Mouse (Mus musculus) limb, embryonic 11.5 days (tissue): ENCODE measurements around the gene Capn10. TPM values are rescaled to one million over a fixed set of nuclear protein-coding genes. Genes with fewer than 3 reads are reported as not detected.
"Not testable (repeated sequence)": the region's sequence is repeated elsewhere in the genome, so short reads cannot be mapped to it uniquely, and the experiment has no call there.

Source experiments
- ATAC-seq: fragments of 200-750 bp; cut with Nextera tagmentation; 2 replicates; pipeline ENCODE4 v1.8.0; 2017; ENCODE audit warnings: low read depth; ENCODE audit not compliant: insufficient number of reproducible peaks, low FRiP score, low TSS enrichment
- DNase-seq: peaks from one replicate; pipeline ENCODE4 v3.0.0-alpha.2; 2015; ENCODE audit warnings: low spot score
- H3K27ac ChIP-seq: fragments of 300-500 bp; sonication (generic); replicated peaks from 2 replicates; pipeline ENCODE4 v1.5.1; 2014; ENCODE audit warnings: low read depth, mild to moderate bottlenecking, low read length
- H3K27me3 ChIP-seq: fragments of 300-500 bp; sonication (generic); 2 replicates; pipeline ENCODE4 v1.6.1; 2014; ENCODE audit warnings: mild to moderate bottlenecking, low read length, mixed read lengths; ENCODE audit not compliant: control insufficient read depth, insufficient read depth
- H3K36me3 ChIP-seq: fragments of 300-500 bp; sonication (generic); 2 replicates; pipeline ENCODE4 v1.6.1; 2014; ENCODE audit warnings: mild to moderate bottlenecking, low read length, moderate library complexity, mixed read lengths; ENCODE audit not compliant: control insufficient read depth, insufficient read depth
- H3K4me1 ChIP-seq: fragments of 300-500 bp; sonication (generic); 2 replicates; pipeline ENCODE4 v1.6.1; 2014; ENCODE audit warnings: low read length, mixed read lengths; ENCODE audit not compliant: control insufficient read depth, insufficient read depth
- H3K4me2 ChIP-seq: fragments of 300-500 bp; sonication (generic); 2 replicates; pipeline ENCODE4 v1.6.1; 2014; ENCODE audit warnings: low read depth, mild to moderate bottlenecking, moderate library complexity; ENCODE audit not compliant: severe bottlenecking
- H3K4me3 ChIP-seq: fragments of 300-500 bp; sonication (generic); 2 replicates; pipeline ENCODE4 v1.5.1; 2014; ENCODE audit warnings: low read depth, low read length
- H3K9ac ChIP-seq: fragments of 300-500 bp; sonication (generic); 2 replicates; pipeline ENCODE4 v1.6.1; 2014; ENCODE audit warnings: mild to moderate bottlenecking, low read length
- H3K9me3 ChIP-seq: fragments of 300-500 bp; sonication (generic); 2 replicates; pipeline ENCODE4 v1.6.1; 2016; ENCODE audit warnings: low read length; ENCODE audit not compliant: control insufficient read depth
- WGBS: fragments of 180-500 bp; shearing (Covaris S2); extraction: QIAGEN DNeasy Blood & Tissue Kit; methylation state at CpG from one replicate; pipeline ENCODE4 v1.1.7; 2014; 5-methylcytosine and 5-hydroxymethylcytosine counted together
- polyA plus RNA-seq: library from polyadenylated mRNA; unstranded; fragments of >200 nt; fragmentation: Nextera tagmentation; extraction: Ambion mirVana; gene quantifications from 2 replicates; pipeline ENCODE4 v1.2.1, GENCODE M21; 2014

Capn10 gene
- polyA plus RNA-seq, 1 experiment from 2014 or later, result 31.9 TPM

DNA sequence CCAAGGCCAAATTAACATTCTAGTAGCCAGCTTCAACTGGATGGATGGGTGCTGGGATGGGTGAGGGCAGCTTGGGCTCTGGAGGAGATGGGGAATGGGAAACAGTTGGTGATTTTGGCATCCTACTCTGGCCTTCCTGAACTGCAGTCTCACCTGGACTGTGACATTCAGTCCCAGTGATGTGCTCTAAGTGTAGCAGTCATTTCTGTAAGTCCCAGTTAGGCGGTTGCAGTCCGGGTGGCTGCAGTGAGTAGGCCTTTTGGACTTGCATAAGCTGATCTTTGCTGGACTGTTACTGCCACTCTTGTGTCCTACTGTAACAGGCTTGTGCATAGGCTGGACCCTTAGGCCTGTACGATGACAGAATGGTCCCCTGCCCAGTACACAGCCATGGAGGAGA lies 13.8 kb downstream of the Capn10 start:
- H3K36me3 ChIP-seq, result peaks cover 4% of the 10 kb centered on the region; the same call in 1 of the 2 replicates
- no peaks in the 10 kb centered on the region for H3K27me3 ChIP-seq
- no peaks in the 10 kb centered on the region for H3K4me1 ChIP-seq
- H3K4me3 ChIP-seq, result no peak overlapping the region
- WGBS, result 96% methylated on average over 3 of the region's 3 CpGs
- ATAC-seq, result no peak
- H3K9me3 ChIP-seq, result no peaks in the 10 kb centered on the region
- no peak overlapping the region for H3K9ac ChIP-seq
- no peak overlapping the region for H3K27ac ChIP-seq
- DNase-seq, result no peak
- H3K4me2 ChIP-seq, result no peak overlapping the region

DNA sequence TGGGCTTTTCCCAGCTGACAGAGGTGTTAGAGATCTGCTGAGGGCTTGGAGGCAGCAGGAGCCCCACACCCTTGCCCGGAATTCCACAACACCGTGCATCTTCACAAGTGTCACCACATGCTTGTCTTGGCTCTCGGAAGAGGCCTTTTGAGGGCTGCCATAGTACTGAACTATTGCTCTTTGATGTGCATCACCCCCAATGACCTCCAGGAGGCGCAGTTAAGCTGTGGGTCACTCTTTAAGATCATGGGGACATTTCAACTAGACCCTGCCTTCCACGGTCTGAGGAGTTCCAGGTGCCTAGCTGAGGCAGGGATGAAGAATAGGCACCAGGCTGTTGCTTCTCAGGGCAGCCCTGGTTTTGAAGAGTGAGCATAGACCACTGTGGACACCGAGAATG lies 15.2 kb downstream of the Capn10 start:
- 58% methylated on average over 6 of the region's 6 CpGs for WGBS
- Histone ChIP-seq H3K4me3 (no peak overlapping the region), H3K9ac (no peak overlapping the region), H3K4me2 (no peak overlapping the region), H3K27ac (no peak overlapping the region), H3K4me1 (no peaks in the 10 kb centered on the region), H3K27me3 (no peaks in the 10 kb centered on the region), H3K36me3 (0 out of 2 replicates have a peak, but pooled peaks cover 4% of the 10 kb centered on the region), H3K9me3 (no peaks in the 10 kb centered on the region)
- no peak for ATAC-seq
- peak; percentile 38 for DNase-seq

GRCm38 (mm10) chr1:92950607-92951006 lies 16.4 kb downstream of the Capn10 start, which contains the start of gene Gpr35:
TSS of gene Gpr35 (plus strand) at chr1:92950865.
- Histone ChIP-seq H3K4me1 (no peaks in the 10 kb centered on the region), H3K4me3 (no peak within 1 kb of the TSS), H3K27me3 (no peaks in the 10 kb centered on the region), H3K4me2 (no peak within 1 kb of the TSS), H3K9me3 (no peaks in the 10 kb centered on the region), H3K27ac (no peak within 1 kb of the TSS), H3K9ac (0 out of 2 replicates have a peak within 1 kb of the TSS, but pooled peaks have one; percentile 19), H3K36me3 (0 out of 2 replicates have a peak, but pooled peaks cover 2% of the 10 kb centered on the region)
- DNase-seq (no peak), ATAC-seq (no peak)
- WGBS, result 77% methylated on average over 5 of the region's 5 CpGs

DNA sequence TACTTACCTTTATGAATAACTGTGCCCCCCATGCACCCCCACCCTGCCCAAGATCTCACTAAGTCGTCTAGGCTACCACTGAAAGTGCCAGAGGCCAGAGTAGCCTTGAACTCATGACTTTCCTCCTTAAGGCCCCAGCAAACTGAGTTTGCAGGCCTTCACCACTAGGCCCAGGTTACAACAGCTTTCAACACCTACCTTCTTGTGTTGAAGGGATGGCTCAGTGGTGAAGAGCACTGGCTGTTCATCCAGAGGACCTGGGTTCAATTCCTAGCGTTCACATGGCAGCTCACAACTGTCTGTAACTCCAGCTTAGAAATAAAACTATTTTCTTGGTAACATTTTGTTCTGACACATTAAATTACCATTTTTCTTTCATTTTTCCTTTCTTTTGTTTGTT lies 19.5 kb downstream of the Capn10 start:
- no peak overlapping the region for H3K27ac ChIP-seq
- no peaks in the 10 kb centered on the region for H3K27me3 ChIP-seq
- no peak overlapping the region for H3K9ac ChIP-seq
- no peaks in the 10 kb centered on the region for H3K4me1 ChIP-seq
- H3K4me3 ChIP-seq, result no peak overlapping the region
- DNase-seq (no peak), ATAC-seq (no peak)
- H3K9me3 ChIP-seq, result no peaks in the 10 kb centered on the region
- WGBS, result 73% methylated on average over 2 of the region's 2 CpGs
- no peak overlapping the region for H3K4me2 ChIP-seq
- no peaks in the 10 kb centered on the region for H3K36me3 ChIP-seq

DNA sequence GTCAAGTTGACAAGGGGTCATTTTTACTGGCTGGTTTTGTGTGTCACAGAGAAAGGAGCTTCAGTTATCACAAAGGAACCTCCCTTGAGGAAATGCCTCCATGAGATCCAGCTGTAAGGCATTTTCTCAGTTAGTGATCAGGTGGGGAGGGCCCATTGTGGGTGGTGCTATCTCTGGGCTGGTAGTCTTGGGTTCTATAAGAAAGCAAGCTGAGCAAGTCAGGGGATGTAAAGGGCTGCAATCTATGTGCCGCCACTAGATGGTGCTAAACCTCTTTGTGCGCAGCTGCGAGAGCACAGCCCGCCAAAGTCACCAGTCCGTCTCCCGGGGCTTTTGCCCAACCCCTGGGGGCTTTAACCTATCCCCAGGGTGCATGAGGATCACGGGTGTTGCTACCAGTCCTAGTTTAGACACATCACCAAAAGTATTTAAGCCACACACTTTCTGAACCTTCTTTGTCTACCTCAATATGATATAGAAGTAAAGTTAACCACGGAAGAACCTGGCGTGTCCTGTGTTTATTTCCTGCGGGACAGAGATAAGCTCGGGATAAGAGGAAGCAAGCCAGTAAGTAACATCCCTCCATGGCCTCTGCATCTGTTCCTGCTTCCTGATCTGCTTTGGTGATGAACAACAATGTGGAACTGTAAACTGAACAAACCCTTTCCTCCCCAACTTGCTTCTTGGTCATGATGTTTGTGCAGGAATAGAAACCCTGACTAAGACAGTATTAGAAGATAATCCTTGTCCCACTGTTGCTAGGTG lies 22.6 kb downstream of the Capn10 start:
- peak overlapping the region; percentile 22; the same call in 1 of the 2 replicates for H3K4me2 ChIP-seq
- not testable (repeated sequence) for H3K36me3 ChIP-seq, ATAC-seq, H3K27ac ChIP-seq, DNase-seq, H3K27me3 ChIP-seq, H3K9me3 ChIP-seq, H3K4me3 ChIP-seq, H3K9ac ChIP-seq, H3K4me1 ChIP-seq
- 12% methylated on average over 11 of the region's 11 CpGs for WGBS

DNA sequence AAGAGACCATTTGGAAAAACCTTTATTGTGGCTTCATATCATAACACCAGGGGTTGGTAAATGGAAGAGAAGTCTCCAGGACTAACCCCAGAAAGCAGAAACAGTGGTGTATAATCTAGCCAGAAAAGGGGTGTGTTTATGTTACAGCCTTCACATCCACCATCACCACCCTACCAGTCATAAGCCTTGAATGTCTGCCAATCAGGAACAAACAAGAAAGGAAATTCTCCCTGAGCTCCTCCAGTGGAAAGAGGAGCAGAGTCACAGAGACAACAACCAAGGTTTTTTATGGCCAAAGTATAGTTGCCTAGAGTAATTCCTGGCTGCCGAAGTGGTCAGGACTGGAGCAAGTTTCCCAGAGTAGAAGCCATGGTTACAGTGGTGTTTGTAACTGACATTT lies 24.8 kb downstream of the Capn10 start:
- ATAC-seq (no peak), DNase-seq (no peak)
- H3K4me3 ChIP-seq, result no peak overlapping the region
- H3K4me1 ChIP-seq, result no peaks in the 10 kb centered on the region
- H3K4me2 ChIP-seq, result no peak overlapping the region
- H3K9ac ChIP-seq, result no peak overlapping the region
- 88% methylated on average over 1 of the region's 1 CpGs for WGBS
- no peaks in the 10 kb centered on the region for H3K36me3 ChIP-seq
- no peak overlapping the region for H3K27ac ChIP-seq
- no peaks in the 10 kb centered on the region for H3K9me3 ChIP-seq
- no peaks in the 10 kb centered on the region for H3K27me3 ChIP-seq

DNA sequence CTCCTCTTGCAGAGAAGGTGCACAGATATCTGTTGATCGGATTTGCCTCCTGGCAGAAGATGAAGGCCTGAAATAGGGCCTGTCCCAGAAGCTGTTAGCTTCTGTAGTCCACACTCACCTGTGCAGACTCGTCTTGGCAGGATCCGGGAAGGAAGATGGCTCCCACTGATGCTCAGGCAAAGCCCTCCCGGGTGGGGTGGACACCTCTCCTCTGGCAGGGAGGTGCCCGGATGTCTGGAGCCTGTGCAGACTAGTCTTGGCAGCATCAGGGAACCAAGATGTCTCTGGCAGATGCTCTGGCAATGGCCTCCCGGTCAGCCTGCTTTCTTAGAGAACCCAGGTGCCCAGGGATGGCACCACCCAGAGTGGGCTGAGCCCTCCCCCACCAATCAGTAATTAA lies 36.6 kb downstream of the Capn10 start:
- not testable (repeated sequence) for H3K27me3 ChIP-seq, H3K4me2 ChIP-seq, H3K4me1 ChIP-seq, DNase-seq, H3K9ac ChIP-seq, H3K36me3 ChIP-seq, ATAC-seq, H3K27ac ChIP-seq, H3K9me3 ChIP-seq, H3K4me3 ChIP-seq
- WGBS, result 84% methylated on average over 6 of the region's 6 CpGs

- 90% methylated on average over 7 of the region's 7 CpGs for WGBS
- no peaks in the 10 kb centered on the region for H3K27me3 ChIP-seq
- H3K4me3 ChIP-seq, result no peak overlapping the region
- H3K27ac ChIP-seq, result no peak overlapping the region
- no peak overlapping the region for H3K9ac ChIP-seq
- no peak for DNase-seq
- H3K4me1 ChIP-seq, result no peaks in the 10 kb centered on the region
- no peak overlapping the region for H3K4me2 ChIP-seq
- no peak for ATAC-seq
- H3K36me3 ChIP-seq, result no peaks in the 10 kb centered on the region
- no peaks in the 10 kb centered on the region for H3K9me3 ChIP-seq
Measured at GRCm38 (mm10) chr1:92971879-92972795, 38.0 kb downstream of the Capn10 start.
